Mouse (Mus musculus) gastrocnemius, adult 18-20 months (tissue): ENCODE results near the gene Vamp8. TPM values are rescaled to one million over a fixed set of nuclear protein-coding genes. Genes with fewer than 3 reads are reported as not detected.

Source experiments
- DNase-seq: peaks from one replicate; pipeline ENCODE4 v3.0.0; 2021; ENCODE audit warnings: low spot score
- total RNA-seq, 2 experiments: library from RNA; stranded (reverse); gene quantifications; 2 replicates each; pipeline ENCODE4 v1.2.3; 2021

The Vamp8 gene
- total RNA-seq, 2 experiments from 2014 or later = 44.3 to 55.4 TPM

GRCm38 (mm10) chr6:72407119-72407518, 16.6 kb upstream of the Vamp8 start:
- peak; percentile 86 for DNase-seq

- no peak for DNase-seq
Observed at GRCm38 (mm10) chr6:72405356-72405755, 14.9 kb upstream of the Vamp8 start.

DNA sequence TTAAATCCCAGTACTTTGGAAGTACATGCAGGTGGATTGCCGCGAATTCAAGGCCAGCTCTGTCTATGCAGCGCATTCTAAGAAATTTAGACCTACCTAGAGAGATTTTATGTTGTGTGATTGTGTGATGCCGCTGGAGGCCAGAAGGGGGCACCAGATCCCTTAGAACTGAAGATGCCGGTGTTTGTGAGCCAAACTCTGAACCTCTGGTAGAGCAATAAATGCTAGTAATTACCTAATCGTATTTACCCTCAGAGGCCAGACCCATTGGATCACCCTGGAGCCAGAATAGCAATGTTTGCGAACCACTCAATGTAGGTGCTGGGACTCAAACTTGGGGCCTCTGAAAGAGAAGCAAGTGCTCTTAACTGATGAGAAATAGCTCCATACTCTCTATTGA, 11.4 kb upstream of the Vamp8 start:
- DNase-seq = peak; percentile 78

GRCm38 (mm10) chr6:72399967-72400366, 9.5 kb upstream of the Vamp8 start:
- DNase-seq = no peak

DNA sequence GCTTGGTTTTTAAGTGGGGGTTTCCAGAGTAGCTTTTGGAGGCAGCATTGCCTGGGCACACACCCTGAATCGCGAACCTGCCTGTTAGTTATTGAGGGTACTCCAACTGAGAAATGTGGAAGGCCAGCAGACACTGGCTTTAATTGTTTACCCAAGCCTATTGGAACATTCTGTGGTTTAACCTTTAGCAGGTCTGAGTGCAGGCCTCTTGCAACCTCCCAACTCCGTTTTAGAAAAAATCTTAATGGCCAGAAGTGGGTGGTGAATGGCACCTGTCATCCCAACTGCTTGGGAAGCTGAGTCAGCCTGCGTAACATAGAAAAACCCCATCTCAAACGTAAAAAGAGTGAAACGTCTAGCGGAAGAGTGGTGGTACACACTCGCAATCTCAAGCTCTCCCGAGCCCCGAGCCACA, 6.3 kb upstream of the Vamp8 start:
- DNase-seq = no peak

- DNase-seq = no peak
Observed at GRCm38 (mm10) chr6:72392341-72392740, 1.8 kb upstream of the Vamp8 start.

GRCm38 (mm10) chr6:72390795-72391521, 455 bp upstream of the Vamp8 start:
- DNase-seq = no peak

GRCm38 (mm10) chr6:72389471-72389940, 997 bp downstream of the Vamp8 start:
- DNase-seq = peak; percentile 38

DNA sequence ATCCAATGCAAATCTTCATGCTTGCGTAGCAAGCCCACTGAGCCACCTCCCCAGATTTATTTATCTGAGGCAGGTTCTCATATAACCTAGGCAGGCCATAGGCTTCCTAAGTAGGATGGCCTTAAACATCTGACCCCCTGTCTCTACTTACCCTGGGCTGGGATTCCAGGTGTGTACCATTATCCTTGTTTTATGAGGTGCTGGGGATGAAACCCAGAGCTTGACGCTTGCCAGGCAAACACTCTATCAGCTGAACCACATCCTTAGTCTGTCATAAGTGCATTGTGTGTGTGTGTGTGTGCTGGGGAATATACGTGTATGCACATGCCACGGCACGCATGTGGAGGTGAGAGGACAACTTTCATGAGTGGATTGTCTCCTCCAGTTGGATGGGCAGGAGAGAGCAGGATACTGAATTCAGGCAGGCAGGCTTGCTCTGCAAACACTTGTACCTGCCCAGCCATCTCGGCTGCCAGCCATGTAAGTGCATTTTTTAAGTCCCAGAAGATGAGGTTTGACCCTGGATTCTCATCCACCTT, 1.6 kb downstream of the Vamp8 start:
- DNase-seq = no peak

DNA sequence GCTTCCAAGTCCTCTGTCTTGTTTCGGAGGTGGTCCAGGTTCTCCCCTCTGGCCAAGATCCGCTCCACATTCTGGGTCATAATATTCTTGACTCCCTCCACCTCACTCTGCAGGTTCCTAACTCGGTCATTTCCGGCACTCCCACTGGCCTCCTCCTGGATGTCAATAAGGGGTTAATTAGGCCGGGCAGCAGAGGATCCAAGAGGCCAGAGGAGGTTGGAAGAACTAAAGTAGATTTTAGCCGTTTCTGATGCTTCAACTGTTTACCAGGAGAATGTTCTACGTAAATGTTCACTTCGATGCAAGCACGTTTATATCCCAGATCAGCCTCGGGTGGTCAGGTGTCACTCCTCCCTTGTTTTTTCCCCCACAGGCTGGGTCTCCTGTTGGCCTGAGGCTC, 2.2 kb downstream of the Vamp8 start:
- no peak for DNase-seq

DNA sequence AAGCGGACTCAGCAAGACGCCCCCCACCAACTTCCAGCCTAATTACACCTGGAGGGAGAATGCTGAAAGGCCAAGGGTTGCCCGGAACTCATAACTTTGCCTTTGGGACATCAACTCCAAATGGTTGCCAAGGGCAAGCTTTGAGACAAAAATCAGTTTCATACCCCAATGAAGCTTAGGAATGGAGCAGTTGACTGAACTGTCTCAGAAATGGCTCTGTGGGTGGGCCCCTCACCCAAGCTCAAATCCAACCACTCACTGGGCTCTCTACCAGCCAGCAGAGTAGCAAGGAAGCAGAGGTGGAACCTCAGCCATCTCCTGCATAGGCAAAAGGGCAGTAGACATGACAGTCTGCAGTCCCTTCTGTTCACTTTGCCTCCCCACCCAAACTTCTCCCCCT, 2.7 kb downstream of the Vamp8 start:
- no peak for DNase-seq

GRCm38 (mm10) chr6:72386561-72386960, 3.9 kb downstream of the Vamp8 start:
- DNase-seq = no peak

DNA sequence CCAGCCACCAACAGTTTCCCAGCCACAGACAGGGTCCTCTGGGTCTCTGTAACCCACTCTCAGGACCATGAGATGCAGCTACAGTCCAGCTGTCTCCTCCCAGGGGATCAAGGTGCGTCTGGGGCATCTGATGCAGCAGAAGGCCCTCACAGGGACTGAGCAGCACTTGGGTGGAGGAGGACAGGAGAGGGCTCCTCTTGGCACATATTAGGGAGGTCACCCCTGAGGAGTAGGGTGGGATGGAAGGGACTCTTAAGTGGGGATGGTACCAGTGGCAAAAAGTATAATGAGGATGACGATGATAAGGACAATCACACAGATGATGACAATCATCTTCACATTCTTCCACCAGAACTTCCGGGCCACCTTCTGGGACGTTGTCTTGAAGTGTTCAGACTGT, 5.2 kb downstream of the Vamp8 start:
- no peak for DNase-seq

GRCm38 (mm10) chr6:72383952-72384351, 6.6 kb downstream of the Vamp8 start:
- DNase-seq = no peak

DNA sequence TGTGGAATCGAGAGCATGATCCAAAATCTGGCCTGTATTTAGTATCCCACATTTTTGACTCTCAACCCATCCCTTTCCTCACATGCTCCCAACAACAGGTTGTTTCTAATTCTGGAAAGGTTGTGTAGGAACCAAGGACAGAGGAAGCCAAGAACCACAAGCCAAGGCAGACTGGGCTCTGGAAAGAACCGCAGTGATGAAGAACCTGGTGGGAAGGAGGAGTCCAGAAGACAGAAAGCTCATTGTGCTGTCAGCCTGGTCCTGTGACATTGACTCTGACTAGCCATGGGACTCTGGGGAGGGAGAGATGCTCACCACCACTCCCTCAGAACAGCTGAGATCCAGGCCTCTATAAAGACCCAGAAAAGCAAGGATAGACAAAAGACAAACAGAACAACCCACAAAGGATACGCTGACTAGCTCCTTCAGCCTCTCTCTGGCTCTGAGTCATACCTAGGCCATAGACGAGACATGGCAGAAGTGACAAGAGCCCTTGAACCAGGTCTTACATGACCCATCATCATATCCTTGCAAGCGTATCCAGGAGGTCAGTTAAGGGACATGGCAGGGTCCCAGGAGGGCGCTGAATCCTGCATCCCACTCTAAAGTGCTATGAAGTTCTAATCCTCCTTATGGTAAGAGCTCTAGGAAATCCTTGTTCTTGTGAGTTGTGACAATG, 7.2 kb downstream of the Vamp8 start:
- no peak for DNase-seq

DNA sequence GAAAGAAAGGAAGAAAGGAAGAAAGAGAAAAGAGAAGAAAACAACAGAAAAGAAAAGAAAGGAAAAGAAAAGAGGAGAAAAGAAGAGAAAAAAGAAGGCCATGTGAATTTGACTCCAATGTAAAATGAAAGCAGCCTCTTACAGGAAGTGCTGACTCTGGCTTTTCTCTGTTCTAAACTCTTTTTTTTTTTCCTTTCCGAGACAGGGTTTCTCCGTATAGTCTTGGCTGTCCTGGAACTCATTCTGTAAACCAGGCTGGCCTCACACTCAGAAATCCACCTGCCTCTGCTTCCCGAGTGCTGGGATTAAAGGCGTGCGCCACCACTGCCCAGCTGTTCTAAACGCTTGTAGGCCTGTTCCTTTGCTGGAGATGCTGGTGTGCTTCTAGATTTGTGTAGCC, 8.0 kb downstream of the Vamp8 start:
- DNase-seq = no peak

DNA sequence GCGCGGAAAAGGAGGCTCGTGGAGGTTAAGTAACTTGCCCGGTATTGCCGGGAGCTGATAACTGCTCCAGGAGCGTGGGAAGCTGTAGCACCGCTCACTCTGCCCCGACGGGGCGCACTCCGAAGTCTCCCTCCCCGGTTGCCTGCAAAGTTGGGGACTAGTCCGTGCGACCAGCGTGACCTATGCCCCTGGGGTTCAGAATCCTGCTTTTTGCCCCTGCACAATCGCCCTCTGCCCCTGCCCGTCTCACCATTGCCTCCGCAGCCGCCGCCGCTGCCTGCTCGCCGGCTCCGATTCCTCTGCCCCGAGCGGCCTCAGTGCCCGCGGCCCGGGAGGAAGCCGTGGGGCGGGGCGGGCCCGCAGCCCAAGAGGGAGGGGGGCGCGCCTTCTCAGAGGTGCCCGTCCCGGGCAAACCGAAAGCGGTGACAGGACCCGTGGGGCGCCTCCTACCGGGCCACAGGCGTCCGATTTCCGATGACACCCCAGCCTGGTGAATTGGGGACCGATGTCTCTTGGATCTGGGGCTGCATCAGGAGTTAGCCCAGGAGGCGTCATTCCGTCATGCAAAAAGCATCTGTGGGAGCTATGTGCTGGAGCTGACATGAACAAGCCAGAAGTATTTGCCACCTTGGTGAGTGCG, 10.3 kb downstream of the Vamp8 start, which contains the start of gene Vamp5:
Gene Vamp5 (minus strand): TSS at position 338 of the 640 bp plus-strand sequence.
- peak; percentile 86 for DNase-seq

DNA sequence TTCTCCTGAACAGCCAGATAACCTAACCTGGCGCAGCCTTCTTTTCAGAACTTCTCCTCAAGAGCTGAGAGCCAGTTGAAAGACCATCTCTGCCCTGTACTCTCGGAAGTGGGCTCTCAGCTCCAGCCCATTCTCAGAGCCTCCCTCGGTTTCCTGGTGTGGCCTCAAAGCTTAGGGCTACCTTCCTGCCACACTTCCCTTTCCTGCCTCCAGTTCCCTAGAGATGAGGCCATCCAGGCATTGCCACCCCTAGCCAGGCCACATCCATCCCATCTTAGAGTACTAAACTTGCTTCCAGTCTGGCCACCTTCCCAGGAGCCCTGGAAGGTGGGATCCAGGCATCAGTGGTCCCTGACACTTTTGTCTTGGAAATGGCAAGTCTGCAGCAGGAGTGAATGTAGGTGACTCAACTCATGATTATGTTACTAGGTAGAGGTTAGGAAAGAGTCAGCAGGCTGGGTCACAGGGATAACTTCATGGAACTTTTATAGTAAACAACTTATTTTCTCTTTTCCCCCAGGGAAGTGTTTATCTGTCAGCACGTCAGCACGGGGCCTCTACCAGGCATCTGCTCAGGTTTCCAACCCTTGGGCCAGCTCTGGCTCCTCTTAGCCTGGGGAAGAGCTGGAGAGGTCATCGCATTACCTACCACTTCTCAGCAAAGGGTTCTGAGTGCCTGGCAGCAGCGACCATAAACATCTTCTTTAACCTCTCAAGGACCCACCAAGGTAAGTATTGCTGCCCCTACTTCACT, 10.9 kb downstream of the Vamp8 start:
- peak; percentile 57 for DNase-seq

GRCm38 (mm10) chr6:72378510-72379234, 11.8 kb downstream of the Vamp8 start:
- no peak for DNase-seq

DNA sequence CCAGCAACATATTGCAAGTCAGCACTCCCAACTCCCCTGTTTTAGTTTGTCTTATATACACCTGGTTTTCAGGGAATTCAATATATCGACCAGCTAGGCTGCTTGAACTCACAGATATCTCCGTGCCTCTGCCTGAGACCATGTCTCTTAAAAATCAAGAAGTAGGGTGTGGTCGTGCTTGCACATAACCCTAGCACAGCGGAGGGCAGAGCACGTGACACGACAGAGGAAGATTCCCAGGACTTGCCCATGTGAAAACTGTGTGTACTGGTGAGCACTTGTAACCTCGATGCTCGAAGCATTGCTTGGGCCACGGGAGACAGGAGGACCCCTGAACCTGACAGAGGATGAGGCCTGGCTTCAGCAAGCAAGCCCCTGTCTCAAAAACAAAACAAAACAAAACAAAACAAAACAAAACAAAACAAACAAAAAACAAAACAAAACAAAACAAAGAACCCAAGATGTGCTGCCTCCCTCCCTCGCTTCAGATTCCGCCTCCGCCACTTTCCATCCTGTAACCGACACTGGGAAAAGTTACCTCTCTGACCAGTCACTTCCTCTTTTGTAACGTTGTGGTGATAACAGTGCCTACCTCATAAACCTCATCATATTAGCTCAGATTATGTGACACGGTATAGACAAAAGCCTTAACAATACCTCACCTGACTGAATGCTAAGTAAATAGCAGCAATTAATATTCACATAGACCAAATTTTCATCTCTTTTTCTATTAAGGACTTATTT, 15.5 kb downstream of the Vamp8 start:
- no peak for DNase-seq
